Mouse (Mus musculus) embryonic facial prominence, embryonic 14.5 days (tissue): ENCODE results near the gene Slit1. TPM values are rescaled to one million over a fixed set of nuclear protein-coding genes. Genes with fewer than 3 reads are reported as not detected.

Experiments used
- ATAC-seq: fragments of 200-750 bp; cut with Nextera tagmentation; 2 replicates; pipeline ENCODE4 v1.8.0; 2017; ENCODE audit warnings: low read depth, moderate number of reproducible peaks, moderate TSS enrichment
- DNase-seq: peaks from one replicate; pipeline ENCODE4 v3.0.0-alpha.2; 2015; ENCODE audit warnings: low spot score
- H3K27ac ChIP-seq: fragments of 300-500 bp; sonication (generic); replicated peaks from 2 replicates; pipeline ENCODE4 v1.5.1; 2014; ENCODE audit warnings: low read depth, mild to moderate bottlenecking, low read length, moderate library complexity
- H3K27me3 ChIP-seq: fragments of 300-500 bp; sonication (generic); replicated peaks from 2 replicates; pipeline ENCODE4 v1.6.1; 2014; ENCODE audit warnings: low read length; ENCODE audit not compliant: control insufficient read depth, insufficient read depth
- H3K36me3 ChIP-seq: fragments of 300-500 bp; sonication (generic); 2 replicates; pipeline ENCODE4 v1.6.1; 2014; ENCODE audit warnings: low read length, mixed read lengths; ENCODE audit not compliant: control insufficient read depth, insufficient read depth
- H3K4me1 ChIP-seq: fragments of 300-500 bp; sonication (generic); 2 replicates; pipeline ENCODE4 v1.6.1; 2014; ENCODE audit warnings: antibody characterized with exemption, low read length; ENCODE audit not compliant: control insufficient read depth, insufficient read depth
- H3K4me2 ChIP-seq: fragments of 300-500 bp; sonication (generic); 2 replicates; pipeline ENCODE4 v1.6.1; 2014; ENCODE audit warnings: low read depth, mild to moderate bottlenecking, low read length, moderate library complexity, mixed read lengths
- H3K4me3 ChIP-seq: fragments of 300-500 bp; sonication (generic); 2 replicates; pipeline ENCODE4 v1.5.1; 2014; ENCODE audit warnings: low read depth, mild to moderate bottlenecking, low read length
- H3K9ac ChIP-seq: fragments of 300-500 bp; sonication (generic); 2 replicates; pipeline ENCODE4 v1.6.1; 2014; ENCODE audit warnings: low read depth, mild to moderate bottlenecking, low read length, moderate library complexity, mixed read lengths
- H3K9me3 ChIP-seq: fragments of 300-500 bp; sonication (generic); 2 replicates; pipeline ENCODE4 v1.6.1; 2016; ENCODE audit warnings: low read length; ENCODE audit not compliant: control insufficient read depth
- WGBS: fragments of 180-500 bp; shearing (Covaris S2); extraction: QIAGEN DNeasy Blood & Tissue Kit; methylation state at CpG from one replicate; pipeline ENCODE4 v1.1.7; 2014; 5-methylcytosine and 5-hydroxymethylcytosine counted together
- polyA plus RNA-seq: library from polyadenylated mRNA; unstranded; fragments of >200 nt; fragmentation: Nextera tagmentation; extraction: Ambion mirVana; gene quantifications from 2 replicates; pipeline ENCODE4 v1.2.1, GENCODE M21; 2014

The Slit1 gene
- polyA plus RNA-seq, 1 experiment from 2014 or later = 1.7 TPM

- no peak overlapping the region for H3K9ac ChIP-seq
- WGBS = 90% methylated on average over 5 of the region's 5 CpGs
- H3K27ac ChIP-seq = no peak overlapping the region
- no peaks in the 10 kb centered on the region for H3K9me3 ChIP-seq
- no peaks in the 10 kb centered on the region for H3K27me3 ChIP-seq
- H3K4me3 ChIP-seq = no peak overlapping the region
- ATAC-seq (no peak), DNase-seq (no peak)
- no peaks in the 10 kb centered on the region for H3K4me1 ChIP-seq
- peaks cover 41% of the 10 kb centered on the region for H3K36me3 ChIP-seq
- H3K4me2 ChIP-seq = no peak overlapping the region
Measured at GRCm38 (mm10) chr19:41582918-41583514, 160.4 kb downstream of the Slit1 start.

GRCm38 (mm10) chr19:41581706-41582420 lies 161.6 kb downstream of the Slit1 start, which contains the start of gene Gm340:
Gene Gm340, plus strand, starts transcription at chr19:41582370.
- no peak within 1 kb of the TSS for H3K27ac ChIP-seq
- no peak within 1 kb of the TSS for H3K9ac ChIP-seq
- ATAC-seq (no peak), DNase-seq (no peak)
- peaks cover 41% of the 10 kb centered on the region for H3K36me3 ChIP-seq
- WGBS = 88% methylated on average over 23 of the region's 23 CpGs
- H3K4me3 ChIP-seq = no peak within 1 kb of the TSS
- H3K4me1 ChIP-seq = no peaks in the 10 kb centered on the region
- no peaks in the 10 kb centered on the region for H3K9me3 ChIP-seq
- no peak within 1 kb of the TSS for H3K4me2 ChIP-seq
- H3K27me3 ChIP-seq = no peaks in the 10 kb centered on the region

GRCm38 (mm10) chr19:41579311-41579920 lies 164.0 kb downstream of the Slit1 start:
- H3K9ac ChIP-seq = no peak overlapping the region
- no peaks in the 10 kb centered on the region for H3K27me3 ChIP-seq
- ATAC-seq = no peak
- H3K4me2 ChIP-seq = no peak overlapping the region
- no peak overlapping the region for H3K4me3 ChIP-seq
- H3K27ac ChIP-seq = no peak overlapping the region
- no peaks in the 10 kb centered on the region for H3K4me1 ChIP-seq
- 87% methylated on average over 4 of the region's 4 CpGs for WGBS
- DNase-seq = no peak
- peaks cover 29% of the 10 kb centered on the region for H3K36me3 ChIP-seq
- H3K9me3 ChIP-seq = no peaks in the 10 kb centered on the region

- no peak overlapping the region for H3K4me3 ChIP-seq
- H3K9me3 ChIP-seq = no peaks in the 10 kb centered on the region
- H3K27me3 ChIP-seq = no peaks in the 10 kb centered on the region
- no peaks in the 10 kb centered on the region for H3K4me1 ChIP-seq
- no peak overlapping the region for H3K9ac ChIP-seq
- DNase-seq (no peak), ATAC-seq (no peak)
- H3K36me3 ChIP-seq = peaks cover 12% of the 10 kb centered on the region
- no peak overlapping the region for H3K27ac ChIP-seq
- H3K4me2 ChIP-seq = no peak overlapping the region
Measured at GRCm38 (mm10) chr19:41577576-41577975, 165.9 kb downstream of the Slit1 start.

GRCm38 (mm10) chr19:41573700-41574099 lies 169.8 kb downstream of the Slit1 start:
- H3K4me2 ChIP-seq = no peak overlapping the region
- H3K9ac ChIP-seq = no peak overlapping the region
- no peak overlapping the region for H3K27ac ChIP-seq
- no peaks in the 10 kb centered on the region for H3K27me3 ChIP-seq
- H3K9me3 ChIP-seq = no peaks in the 10 kb centered on the region
- DNase-seq (no peak), ATAC-seq (no peak)
- H3K36me3 ChIP-seq = no peaks in the 10 kb centered on the region
- WGBS = 93% methylated on average over 2 of the region's 2 CpGs
- no peaks in the 10 kb centered on the region for H3K4me1 ChIP-seq
- H3K4me3 ChIP-seq = no peak overlapping the region

- WGBS = 71% methylated on average over 2 of the region's 2 CpGs
- H3K36me3 ChIP-seq = no peaks in the 10 kb centered on the region
Measured at GRCm38 (mm10) chr19:41568791-41569190, 174.7 kb downstream of the Slit1 start.

GRCm38 (mm10) chr19:41560856-41561255 lies 182.6 kb downstream of the Slit1 start:
- ATAC-seq (no peak), DNase-seq (no peak)
- Histone ChIP-seq H3K27me3 (no peaks in the 10 kb centered on the region), H3K27ac (no peak overlapping the region), H3K36me3 (peaks cover 29% of the 10 kb centered on the region), H3K9ac (no peak overlapping the region), H3K9me3 (no peaks in the 10 kb centered on the region), H3K4me2 (no peak overlapping the region), H3K4me1 (no peaks in the 10 kb centered on the region), H3K4me3 (no peak overlapping the region)
- 84% methylated on average over 3 of the region's 3 CpGs for WGBS

More at GRCm38 (mm10) chr19:41568791-41569190, 174.7 kb downstream of the Slit1 start:
- no peak overlapping the region for H3K4me3 ChIP-seq
- no peak overlapping the region for H3K4me2 ChIP-seq
- no peaks in the 10 kb centered on the region for H3K9me3 ChIP-seq
- ATAC-seq (no peak), DNase-seq (no peak)
- H3K27me3 ChIP-seq = no peaks in the 10 kb centered on the region
- no peak overlapping the region for H3K27ac ChIP-seq
- H3K4me1 ChIP-seq = no peaks in the 10 kb centered on the region
- no peak overlapping the region for H3K9ac ChIP-seq

- no peak overlapping the region for H3K4me2 ChIP-seq
- no peak overlapping the region for H3K9ac ChIP-seq
- no peaks in the 10 kb centered on the region for H3K9me3 ChIP-seq
- no peaks in the 10 kb centered on the region for H3K27me3 ChIP-seq
- H3K27ac ChIP-seq = no peak overlapping the region
- 85% methylated on average over 9 of the region's 9 CpGs for whole genome bisulfite sequencing
- ATAC-seq (no peak), DNase-seq (peak; percentile 6)
- peaks cover 35% of the 10 kb centered on the region for H3K36me3 ChIP-seq
- no peaks in the 10 kb centered on the region for H3K4me1 ChIP-seq
- H3K4me3 ChIP-seq = no peak overlapping the region
Measured at GRCm38 (mm10) chr19:41558891-41559486, 184.5 kb downstream of the Slit1 start.
